Mouse (Mus musculus): ENCODE data around the gene Mrpl43. TPM values are rescaled to one million over a fixed set of nuclear protein-coding genes. Genes with fewer than 3 reads are reported as not detected.

The Mrpl43 gene
- total RNA-seq, 2 experiments from 2014 or later = 49.1 to 51.6 TPM

DNA sequence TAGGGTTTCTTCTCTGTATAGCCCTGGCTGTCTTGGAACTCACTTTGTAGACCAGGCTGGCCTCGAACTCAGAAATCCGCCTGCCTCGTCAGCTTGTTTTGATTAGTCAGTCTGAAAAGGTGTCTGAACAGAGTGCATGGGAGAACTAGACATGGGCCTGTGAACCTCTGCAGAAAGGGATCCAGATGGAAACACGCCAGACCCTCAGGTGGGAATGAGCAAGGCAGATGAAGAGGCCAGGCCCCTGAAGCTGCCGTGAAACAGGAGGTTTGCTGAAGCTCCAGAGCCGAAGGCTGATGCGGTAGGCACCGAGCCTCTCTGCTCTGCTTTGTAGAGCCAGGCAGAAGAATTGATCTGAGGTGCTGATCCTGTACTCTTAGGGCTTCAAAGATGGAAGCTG lies 6.0 kb upstream of the Mrpl43 start:
- DNase-seq = no peak
- intact Hi-C loops (cut with DNase I) = loop anchor here (1.0 kb wide), 1 partner anchor 19 kb away; no protein-coding TSS in a partner anchor

- DNase-seq = no peak
- intact Hi-C loops (cut with DNase I) = no loop called here
Measured at GRCm38 (mm10) chr19:45010646-45011045, 4.4 kb upstream of the Mrpl43 start.

DNA sequence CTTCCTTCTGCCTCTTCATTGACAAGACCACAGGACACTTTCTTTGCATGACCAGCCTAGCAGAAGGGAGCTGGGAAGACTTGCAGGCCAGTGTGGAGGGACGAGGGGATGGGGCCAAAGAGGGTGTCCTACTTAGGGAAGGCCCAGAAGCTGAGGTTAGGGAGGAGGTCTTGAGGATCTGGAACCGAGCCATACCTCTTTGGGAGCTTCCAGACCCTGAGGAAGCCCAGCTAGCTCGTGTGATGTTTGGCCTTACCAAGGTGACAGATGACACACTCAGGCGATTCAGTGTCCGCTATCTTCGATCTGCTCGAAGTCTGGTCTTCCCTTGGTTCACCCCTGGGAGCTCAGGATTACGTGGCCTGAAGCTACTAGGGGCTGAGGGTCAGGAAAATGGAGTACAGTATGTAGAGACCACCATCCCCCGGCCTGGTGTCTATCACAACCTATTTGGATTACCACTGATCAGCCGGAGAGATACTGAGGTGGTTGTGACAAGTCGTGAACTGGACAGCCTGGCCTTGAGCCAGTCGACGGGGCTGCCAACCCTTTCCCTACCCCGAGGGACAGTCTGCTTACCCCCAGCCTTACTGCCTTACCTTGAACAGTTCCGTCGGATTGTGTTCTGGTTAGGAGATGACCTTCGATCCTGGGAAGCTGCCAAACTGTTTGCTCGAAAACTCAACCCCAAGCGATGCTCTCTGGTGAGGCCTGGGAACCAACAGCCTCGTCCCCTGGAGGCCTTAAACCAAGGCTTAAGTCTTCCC lies 1.4 kb upstream of the Mrpl43 start:
- intact Hi-C loops (cut with DNase I) = loop anchor here (5.0 kb wide), 1 partner anchor 35 kb away; no protein-coding TSS in a partner anchor
- DNase-seq = no peak

GRCm38 (mm10) chr19:45007021-45007420 lies 779 bp upstream of the Mrpl43 start:
- intact Hi-C loops (cut with DNase I) = loop anchor here (5.0 kb wide), 1 partner anchor 35 kb away; no protein-coding TSS in a partner anchor

GRCm38 (mm10) chr19:45005444-45005843 lies 798 bp downstream of the Mrpl43 start, which contains the start of gene Twnk:
Gene Twnk (plus strand): TSS chr19:45005663.
- peak; percentile 56 to 65 for DNase-seq
- intact Hi-C loops (cut with DNase I) = loop anchor here (5.0 kb wide), 1 partner anchor 37 kb away; no protein-coding TSS in a partner anchor

More at GRCm38 (mm10) chr19:45007021-45007420, 779 bp upstream of the Mrpl43 start:
- DNase-seq = no peak

- DNase-seq = no peak
- intact Hi-C loops (cut with DNase I) = no loop called here
Measured at GRCm38 (mm10) chr19:45003740-45004516, 2.3 kb downstream of the Mrpl43 start.

DNA sequence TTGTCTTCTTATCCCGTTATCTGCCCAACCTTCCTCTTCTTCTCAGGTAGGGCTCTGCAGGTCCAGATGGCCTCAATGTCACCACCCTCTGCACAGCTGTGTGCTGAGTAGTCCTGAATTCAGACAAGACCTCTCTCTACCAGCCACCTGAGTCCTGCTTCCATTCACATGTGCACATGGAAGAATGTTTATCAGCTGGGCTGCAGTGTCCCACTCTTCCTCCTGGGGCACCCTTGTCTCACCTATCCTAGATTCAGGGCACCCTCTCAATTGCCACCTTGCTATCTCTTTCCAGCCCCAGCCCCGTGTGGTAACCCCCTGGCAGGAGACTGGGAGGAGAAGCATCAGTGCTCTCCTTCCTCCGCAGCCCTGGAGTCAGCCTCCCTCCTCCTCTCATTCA lies 3.9 kb downstream of the Mrpl43 start:
- intact Hi-C loops (cut with DNase I) = no loop called here

DNA sequence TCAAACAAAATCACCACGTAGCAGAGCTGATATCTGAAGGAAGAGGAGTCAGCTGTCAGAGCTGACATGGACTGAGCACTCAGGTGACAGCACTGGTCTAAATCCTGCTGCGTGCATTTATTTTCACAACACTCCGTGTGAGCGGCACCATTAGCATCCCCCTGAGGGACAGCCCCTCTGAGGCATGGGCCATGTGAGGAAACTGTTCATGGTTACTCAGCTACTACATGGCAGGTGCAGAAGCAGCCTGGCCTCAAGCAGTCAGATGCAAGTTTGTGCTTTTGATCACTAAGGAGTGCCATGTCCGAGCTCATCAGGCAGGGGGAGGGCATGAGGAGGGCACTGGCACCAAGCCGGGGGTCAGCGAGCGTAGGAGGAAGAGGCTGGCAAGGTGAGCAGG lies 6.6 kb downstream of the Mrpl43 start:
- no peak for DNase-seq
- intact Hi-C loops (cut with DNase I) = no loop called here

More for the DNA sequence above, 3.9 kb downstream of the Mrpl43 start:
- no peak for DNase-seq

GRCm38 (mm10) chr19:44997786-44998185 lies 8.5 kb downstream of the Mrpl43 start:
- intact Hi-C loops (cut with DNase I) = no loop called here
- DNase-seq = no peak

- intact Hi-C loops (cut with DNase I) = no loop called here
- no peak for DNase-seq
Measured at GRCm38 (mm10) chr19:44992712-44993111, 13.5 kb downstream of the Mrpl43 start.

DNA sequence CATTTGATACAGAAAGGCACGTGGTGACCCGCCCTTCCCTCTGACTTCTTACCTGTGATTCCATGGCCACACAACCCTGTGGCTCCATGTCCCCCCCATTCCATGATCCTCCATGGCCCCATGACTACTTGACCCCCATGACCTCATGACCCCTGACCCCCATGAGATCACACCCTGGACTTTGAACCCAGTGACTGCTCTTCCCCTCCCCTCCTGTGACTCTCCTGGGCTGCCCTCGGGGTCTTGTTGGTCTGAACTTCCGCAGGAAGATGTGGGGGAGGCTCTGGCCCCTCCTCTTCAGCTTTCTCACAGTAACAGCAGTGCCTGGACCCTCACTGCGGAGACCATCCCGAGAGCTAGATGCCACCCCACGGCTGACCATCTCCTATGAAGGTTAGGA lies 14.0 kb downstream of the Mrpl43 start:
- intact Hi-C loops (cut with DNase I) = no loop called here
- no peak for DNase-seq

DNA sequence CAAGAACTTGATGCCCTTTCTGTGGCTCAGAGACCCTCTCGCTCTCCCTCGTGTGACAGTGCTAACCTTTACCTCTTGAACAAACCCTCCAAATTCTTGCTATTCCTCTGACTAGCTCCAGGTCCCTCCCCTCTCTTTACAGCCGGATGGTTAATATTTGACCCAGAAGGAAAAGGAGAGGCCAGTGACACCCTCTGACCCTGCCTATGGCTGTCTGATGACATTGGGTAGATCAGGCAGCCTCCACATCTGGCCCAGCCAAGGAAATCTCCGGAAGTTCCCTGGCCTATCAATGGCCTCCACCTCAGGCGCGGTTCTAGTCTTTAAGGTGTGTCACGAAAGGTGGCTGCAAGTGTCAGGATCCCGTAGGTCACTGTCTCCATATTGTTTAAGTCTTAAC lies 15.2 kb downstream of the Mrpl43 start:
- DNase-seq = no peak
- intact Hi-C loops (cut with DNase I) = no loop called here

- DNase-seq = no peak
- intact Hi-C loops (cut with DNase I) = no loop called here
Measured at GRCm38 (mm10) chr19:44989567-44990495, 16.4 kb downstream of the Mrpl43 start.

DNA sequence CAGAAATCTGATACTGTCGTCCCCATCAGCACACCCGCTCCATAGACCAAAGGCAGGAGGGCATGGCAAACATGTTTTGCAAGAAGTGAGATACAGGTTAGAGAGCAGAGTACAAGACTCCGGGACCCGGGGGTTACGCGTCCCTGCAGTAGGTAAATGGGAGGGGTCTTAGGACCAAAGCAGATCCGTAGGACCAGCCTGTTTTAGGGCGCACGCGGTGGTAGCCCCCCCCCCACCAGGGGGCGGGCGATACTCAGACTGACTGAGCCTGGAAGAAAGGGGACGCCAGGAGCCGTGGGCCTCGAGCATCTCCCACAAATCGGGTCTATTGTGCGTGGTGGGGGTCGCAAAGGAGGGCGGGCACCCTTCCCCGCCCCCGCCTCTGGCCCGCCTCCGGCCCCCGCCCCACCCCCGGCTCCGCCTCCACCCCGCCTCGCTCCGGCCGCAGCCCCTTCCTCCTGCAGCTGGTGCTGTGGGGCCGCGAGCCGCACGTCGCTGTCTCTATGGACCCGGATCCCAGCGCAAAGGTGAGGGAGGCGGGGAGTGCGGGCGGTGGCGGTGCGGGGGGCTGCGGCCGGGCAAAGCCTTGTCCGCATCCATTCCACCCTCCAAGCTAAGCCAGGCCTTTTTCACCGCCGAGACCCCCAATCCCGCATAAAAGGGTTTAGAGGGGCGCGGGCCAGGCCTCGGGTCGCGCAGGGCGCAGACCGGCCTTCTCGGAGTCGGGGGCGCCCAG lies 17.2 kb downstream of the Mrpl43 start, which contains the start of gene Sema4g:
Sema4g (plus strand) TSS at position 271 of the 736 bp plus-strand sequence.
- DNase-seq = peak; percentile 25 to 50
- intact Hi-C loops (cut with DNase I) = no loop called here

- DNase-seq = no peak
- intact Hi-C loops (cut with DNase I) = no loop called here
Measured at GRCm38 (mm10) chr19:44988321-44988720, 17.9 kb downstream of the Mrpl43 start.

- no peak for DNase-seq
- intact Hi-C loops (cut with DNase I) = no loop called here
Measured at GRCm38 (mm10) chr19:44987851-44988250, 18.4 kb downstream of the Mrpl43 start.

DNA sequence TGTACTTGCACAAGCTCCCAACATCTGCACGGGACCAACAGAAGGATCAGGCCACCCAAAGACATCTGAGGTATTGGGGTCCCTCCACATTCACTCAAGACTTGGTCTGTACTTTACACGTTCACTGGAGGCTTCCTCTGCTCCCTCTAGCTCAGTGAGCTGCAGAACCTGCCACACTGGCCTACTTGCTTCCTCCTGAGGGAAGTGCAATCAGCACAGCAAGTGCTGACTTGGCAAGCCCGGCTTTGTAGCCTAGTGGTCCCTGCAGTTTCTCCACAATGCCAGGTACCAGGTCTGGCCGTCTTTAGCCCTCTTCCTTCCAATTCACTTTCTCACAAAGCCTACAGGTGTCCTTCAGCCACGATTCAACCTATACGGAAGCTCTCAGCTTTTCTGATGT lies 19.2 kb downstream of the Mrpl43 start:
- no peak for DNase-seq
- intact Hi-C loops (cut with DNase I) = no loop called here

DNA sequence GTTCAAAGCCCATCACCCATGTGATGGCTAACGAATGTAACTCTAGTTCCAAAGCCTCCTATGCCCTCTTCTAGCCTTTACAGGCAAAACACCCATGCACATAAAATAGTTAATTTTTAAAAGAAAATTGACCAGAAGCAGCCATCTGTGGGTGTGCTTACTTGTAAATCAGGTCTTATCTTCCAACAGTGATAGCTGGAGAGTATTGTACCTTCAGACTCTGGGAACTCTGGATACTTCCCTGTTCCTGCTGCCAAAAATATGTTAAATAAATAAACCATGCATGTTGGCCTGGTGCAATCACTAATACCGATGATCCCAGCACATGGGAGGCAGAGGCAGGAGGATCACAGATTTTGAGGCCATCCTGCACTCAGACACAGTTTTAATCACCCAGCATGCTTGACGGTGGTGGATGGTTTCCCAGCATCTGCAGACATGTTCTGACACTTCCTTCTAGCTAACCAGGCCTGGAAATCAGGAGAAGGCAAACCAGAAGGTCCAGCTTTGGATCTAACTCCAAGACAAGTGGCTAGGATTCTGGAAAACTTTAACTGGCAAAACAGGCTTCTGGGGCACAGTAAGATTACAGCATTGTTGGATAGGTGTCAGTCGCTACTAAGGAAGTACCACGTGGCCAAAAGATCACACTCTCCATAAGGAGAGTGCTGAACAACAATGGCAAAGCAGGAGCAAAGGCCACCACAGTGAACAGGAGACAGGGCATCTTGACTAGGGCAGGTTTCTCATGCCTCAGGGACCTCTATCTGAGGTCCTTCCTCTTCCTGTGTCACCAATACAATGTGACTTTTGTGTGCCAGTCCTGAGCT lies 20.9 kb downstream of the Mrpl43 start:
- intact Hi-C loops (cut with DNase I) = no loop called here
- DNase-seq = no peak

- DNase-seq = no peak
Measured at GRCm38 (mm10) chr19:44984420-44984819, 21.8 kb downstream of the Mrpl43 start.

More at GRCm38 (mm10) chr19:44984420-44984819, 21.8 kb downstream of the Mrpl43 start:
- intact Hi-C loops (cut with DNase I) = no loop called here
